Mouse (Mus musculus) embryonic facial prominence, embryonic 10.5 days (tissue): ENCODE results near the gene Myh7b. TPM values are rescaled to one million over a fixed set of nuclear protein-coding genes. Genes with fewer than 3 reads are reported as not detected.

Source experiments
- DNase-seq: peaks from one replicate; pipeline ENCODE4 v3.0.0-alpha.2; 2017; ENCODE audit warnings: low spot score
- H3K27ac ChIP-seq: fragments of 300-500 bp; sonication (generic); replicated peaks from 2 replicates; pipeline ENCODE4 v1.5.1; 2016; ENCODE audit warnings: mild to moderate bottlenecking
- H3K27me3 ChIP-seq: fragments of 300-500 bp; sonication (generic); replicated peaks from 2 replicates; pipeline ENCODE4 v1.6.1; 2016; ENCODE audit warnings: low read depth, mild to moderate bottlenecking; ENCODE audit not compliant: poor library complexity, severe bottlenecking
- H3K36me3 ChIP-seq: fragments of 300-500 bp; sonication (generic); replicated peaks from 2 replicates; pipeline ENCODE4 v1.6.1; 2016; ENCODE audit warnings: mild to moderate bottlenecking, moderate library complexity
- H3K4me1 ChIP-seq: fragments of 300-500 bp; sonication (generic); 2 replicates; pipeline ENCODE4 v1.6.1; 2016
- H3K4me3 ChIP-seq: fragments of 300-500 bp; sonication (generic); 2 replicates; pipeline ENCODE4 v1.5.1; 2016; ENCODE audit warnings: mild to moderate bottlenecking, moderate library complexity
- H3K9me3 ChIP-seq: fragments of 300-500 bp; sonication (generic); 2 replicates; pipeline ENCODE4 v1.6.1; 2016; ENCODE audit warnings: mild to moderate bottlenecking
- WGBS: fragments of 180-500 bp; shearing (Covaris S2); methylation state at CpG from one replicate; pipeline ENCODE4 v1.1.7; 2016; 5-methylcytosine and 5-hydroxymethylcytosine counted together
- polyA plus RNA-seq: library from polyadenylated mRNA; unstranded; fragments of >200 nt; fragmentation: Nextera tagmentation; extraction: Ambion mirVana; gene quantifications from 2 replicates; pipeline ENCODE4 v1.2.1, GENCODE M21; 2016

The Myh7b gene
- 0.75 and 0.77 TPM in 2 replicates for polyA plus RNA-seq

DNA sequence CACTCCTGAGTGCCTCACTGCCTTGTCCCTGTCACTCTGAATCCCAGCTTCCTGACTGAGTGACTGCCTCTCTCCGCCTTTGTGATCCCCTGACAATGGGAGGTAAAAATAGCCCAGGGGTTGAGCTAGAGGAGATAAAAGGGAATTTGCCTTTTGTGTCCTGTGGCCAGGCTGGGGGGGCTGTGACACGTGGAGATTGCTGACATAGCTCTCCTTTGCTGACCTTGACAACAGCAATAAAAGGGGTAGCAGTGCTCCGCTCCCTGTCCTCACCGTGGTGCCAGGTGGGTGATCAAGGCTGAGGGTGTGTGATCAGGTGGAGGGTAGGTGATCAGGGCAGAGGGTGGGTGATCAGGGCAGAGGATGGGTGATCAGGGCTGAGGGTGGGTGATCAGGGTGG lies at the start of gene Myh7b:
Gene Myh7b, plus strand, starts transcription at position 235 of the 400 bp plus-strand sequence.
- H3K9me3 ChIP-seq = no peaks in the 10 kb centered on the region
- no peak within 1 kb of the TSS for H3K27ac ChIP-seq
- H3K4me3 ChIP-seq = no peak within 1 kb of the TSS
- no peaks in the 10 kb centered on the region for H3K36me3 ChIP-seq
- DNase-seq = no peak
- H3K27me3 ChIP-seq = peaks cover 35% of the 10 kb centered on the region
- peaks cover 11% of the 10 kb centered on the region for H3K4me1 ChIP-seq
- 40% methylated on average over 4 of the region's 4 CpGs for whole genome bisulfite sequencing

- no peak overlapping the region for H3K4me3 ChIP-seq
Observed at GRCm38 (mm10) chr2:155562209-155562608, 48.8 kb upstream of the Myh7b start.

GRCm38 (mm10) chr2:155562934-155563333 lies 48.1 kb upstream of the Myh7b start:
- 70% methylated on average over 4 of the region's 4 CpGs for WGBS
- H3K36me3 ChIP-seq = peaks cover 7% of the 10 kb centered on the region; the same call in 1 of the 2 replicates
- H3K9me3 ChIP-seq = no peaks in the 10 kb centered on the region
- no peaks in the 10 kb centered on the region; the same call in 1 of the 2 replicates for H3K27me3 ChIP-seq
- DNase-seq = no peak
- H3K27ac ChIP-seq = no peak overlapping the region
- H3K4me3 ChIP-seq = no peak overlapping the region
- H3K4me1 ChIP-seq = no peaks in the 10 kb centered on the region

More at GRCm38 (mm10) chr2:155562209-155562608, 48.8 kb upstream of the Myh7b start:
- Histone ChIP-seq H3K9me3 (no peaks in the 10 kb centered on the region), H3K27ac (no peak overlapping the region), H3K4me1 (no peaks in the 10 kb centered on the region), H3K36me3 (peaks cover 3% of the 10 kb centered on the region; the same call in 1 of the 2 replicates), H3K27me3 (no peaks in the 10 kb centered on the region; the same call in 1 of the 2 replicates)
- no peak for DNase-seq
- 51% methylated on average over 1 of the region's 1 CpGs for WGBS

DNA sequence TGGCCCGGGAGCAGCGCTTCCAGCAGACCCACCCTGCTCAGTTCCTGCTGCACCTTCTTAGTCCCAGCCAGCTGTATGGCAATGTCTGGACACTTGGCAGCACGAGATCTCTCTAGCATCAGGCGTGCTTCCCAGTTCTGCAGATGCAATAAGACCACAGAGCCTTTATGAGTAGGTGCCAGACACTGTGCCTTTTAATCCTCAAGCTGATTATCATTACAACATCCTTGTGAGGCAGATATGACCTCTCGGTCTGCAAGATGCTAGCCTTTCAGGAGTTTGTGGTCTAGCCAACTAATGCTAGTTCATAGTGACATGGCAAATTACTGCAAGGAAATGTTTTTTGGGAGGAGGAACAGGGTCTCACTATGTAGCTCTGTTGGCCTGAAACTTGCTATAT lies 43.3 kb upstream of the Myh7b start:
- no peak for DNase-seq
- Histone ChIP-seq H3K27ac (no peak overlapping the region), H3K4me1 (peaks cover 10% of the 10 kb centered on the region), H3K27me3 (no peaks in the 10 kb centered on the region; the same call in 1 of the 2 replicates), H3K9me3 (no peaks in the 10 kb centered on the region), H3K4me3 (no peak overlapping the region), H3K36me3 (peaks cover 7% of the 10 kb centered on the region; the same call in 1 of the 2 replicates)
- WGBS = 88% methylated on average over 5 of the region's 5 CpGs

DNA sequence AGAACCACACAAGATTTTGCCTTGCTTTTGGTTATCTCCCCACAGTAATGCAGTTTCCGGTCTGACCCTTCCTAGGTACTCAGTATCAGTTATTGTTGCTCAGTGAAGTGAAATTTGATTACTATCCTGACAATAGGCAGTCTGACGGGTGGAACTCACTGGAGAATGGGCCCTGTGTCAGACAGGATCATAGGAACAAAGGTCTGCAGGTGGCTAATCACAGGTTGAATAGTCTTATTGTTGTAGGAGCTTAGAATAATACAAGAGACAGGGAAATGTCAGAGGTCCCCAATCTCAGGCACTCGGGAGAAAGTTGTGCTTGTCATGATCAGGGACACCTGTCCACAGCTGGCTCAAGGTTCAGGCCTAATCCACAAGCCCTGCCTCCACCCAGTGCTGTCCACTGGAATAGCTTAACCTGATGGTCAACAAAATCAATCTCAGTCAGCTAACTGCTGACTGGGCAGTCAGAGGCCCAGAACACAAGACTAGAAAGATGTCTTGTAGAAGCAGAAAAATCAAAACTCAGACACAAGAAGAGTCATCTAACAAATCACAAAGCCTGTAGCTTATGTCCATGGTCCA lies 41.7 kb upstream of the Myh7b start:
- H3K36me3 ChIP-seq = peaks cover 7% of the 10 kb centered on the region; the same call in 1 of the 2 replicates
- WGBS = 36% methylated on average over 3 of the region's 3 CpGs
- H3K27ac ChIP-seq = no peak overlapping the region
- H3K27me3 ChIP-seq = no peaks in the 10 kb centered on the region; the same call in 1 of the 2 replicates
- no peak overlapping the region for H3K4me3 ChIP-seq
- DNase-seq = no peak
- H3K4me1 ChIP-seq = peaks cover 10% of the 10 kb centered on the region
- no peaks in the 10 kb centered on the region for H3K9me3 ChIP-seq

DNA sequence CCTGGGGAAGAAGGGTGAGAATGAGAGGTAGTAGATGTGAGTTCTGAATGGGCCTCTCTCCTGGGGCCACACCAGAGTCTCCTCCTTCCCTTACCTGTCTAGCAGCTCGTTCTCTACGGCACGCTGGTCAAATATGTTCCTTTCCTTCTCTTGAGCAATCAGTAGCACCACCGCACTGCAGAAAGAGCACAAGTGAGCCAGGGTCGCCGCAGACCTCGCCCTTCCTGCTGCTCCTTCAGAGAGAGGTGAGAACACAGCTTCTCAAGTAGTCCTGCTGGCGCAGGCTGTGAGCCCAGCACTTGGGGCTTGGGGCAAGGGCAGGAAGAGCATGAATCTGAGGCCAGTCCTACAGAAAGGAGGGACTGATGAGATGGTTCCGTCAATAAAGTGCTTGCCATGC lies 38.0 kb upstream of the Myh7b start:
- no peak overlapping the region for H3K27ac ChIP-seq
- H3K4me1 ChIP-seq = peaks cover 10% of the 10 kb centered on the region
- H3K4me3 ChIP-seq = no peak overlapping the region
- WGBS = 88% methylated on average over 9 of the region's 9 CpGs
- no peaks in the 10 kb centered on the region for H3K27me3 ChIP-seq
- no peaks in the 10 kb centered on the region for H3K9me3 ChIP-seq
- H3K36me3 ChIP-seq = no peaks in the 10 kb centered on the region; the same call in 1 of the 2 replicates
- no peak for DNase-seq

DNA sequence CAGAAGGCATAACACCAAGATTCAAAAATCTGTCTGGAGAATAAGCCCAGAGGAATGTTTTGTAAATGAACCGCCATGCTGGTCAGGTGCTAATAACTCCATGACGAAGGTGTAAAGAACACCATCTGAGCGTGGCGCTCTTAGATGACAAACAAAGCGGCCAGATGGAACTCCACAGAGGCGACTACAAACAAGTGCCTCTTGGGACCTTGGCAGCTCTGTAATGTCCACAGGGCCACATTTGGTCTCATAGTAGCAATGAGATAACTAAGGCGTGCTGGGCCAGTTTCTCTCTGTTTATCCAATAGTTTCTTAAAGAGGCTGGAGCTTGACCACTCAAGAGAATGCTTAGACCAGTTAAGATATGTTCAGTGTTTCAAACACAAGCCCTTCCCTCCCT lies 37.0 kb upstream of the Myh7b start:
- H3K36me3 ChIP-seq = no peaks in the 10 kb centered on the region; the same call in 1 of the 2 replicates
- H3K4me3 ChIP-seq = no peak overlapping the region
- 93% methylated on average over 7 of the region's 7 CpGs for WGBS
- H3K27ac ChIP-seq = no peak overlapping the region
- H3K4me1 ChIP-seq = peaks cover 10% of the 10 kb centered on the region
- H3K9me3 ChIP-seq = no peaks in the 10 kb centered on the region
- no peak for DNase-seq
- H3K27me3 ChIP-seq = no peaks in the 10 kb centered on the region

- DNase-seq = no peak
- Histone ChIP-seq H3K36me3 (no peaks in the 10 kb centered on the region; the same call in 1 of the 2 replicates), H3K27ac (no peak overlapping the region), H3K27me3 (no peaks in the 10 kb centered on the region), H3K9me3 (no peaks in the 10 kb centered on the region), H3K4me3 (no peak overlapping the region), H3K4me1 (peaks cover 3% of the 10 kb centered on the region; the same call in 1 of the 2 replicates)
- 89% methylated on average over 4 of the region's 4 CpGs for WGBS
Observed at GRCm38 (mm10) chr2:155574700-155575099, 36.3 kb upstream of the Myh7b start.

GRCm38 (mm10) chr2:155576656-155577055 lies 34.4 kb upstream of the Myh7b start:
- Histone ChIP-seq H3K9me3 (no peaks in the 10 kb centered on the region), H3K27me3 (no peaks in the 10 kb centered on the region), H3K36me3 (no peaks in the 10 kb centered on the region; the same call in 1 of the 2 replicates), H3K27ac (no peak overlapping the region), H3K4me3 (no peak overlapping the region), H3K4me1 (no peaks in the 10 kb centered on the region)
- 81% methylated on average over 9 of the region's 9 CpGs for whole genome bisulfite sequencing
- no peak for DNase-seq

GRCm38 (mm10) chr2:155580331-155580730 lies 30.7 kb upstream of the Myh7b start:
- no peak for DNase-seq
- Histone ChIP-seq H3K9me3 (no peaks in the 10 kb centered on the region), H3K27me3 (no peaks in the 10 kb centered on the region), H3K4me1 (no peaks in the 10 kb centered on the region; the same call in 1 of the 2 replicates), H3K4me3 (no peak overlapping the region), H3K36me3 (no peaks in the 10 kb centered on the region; the same call in 1 of the 2 replicates), H3K27ac (no peak overlapping the region)
- WGBS = 90% methylated on average over 3 of the region's 3 CpGs

DNA sequence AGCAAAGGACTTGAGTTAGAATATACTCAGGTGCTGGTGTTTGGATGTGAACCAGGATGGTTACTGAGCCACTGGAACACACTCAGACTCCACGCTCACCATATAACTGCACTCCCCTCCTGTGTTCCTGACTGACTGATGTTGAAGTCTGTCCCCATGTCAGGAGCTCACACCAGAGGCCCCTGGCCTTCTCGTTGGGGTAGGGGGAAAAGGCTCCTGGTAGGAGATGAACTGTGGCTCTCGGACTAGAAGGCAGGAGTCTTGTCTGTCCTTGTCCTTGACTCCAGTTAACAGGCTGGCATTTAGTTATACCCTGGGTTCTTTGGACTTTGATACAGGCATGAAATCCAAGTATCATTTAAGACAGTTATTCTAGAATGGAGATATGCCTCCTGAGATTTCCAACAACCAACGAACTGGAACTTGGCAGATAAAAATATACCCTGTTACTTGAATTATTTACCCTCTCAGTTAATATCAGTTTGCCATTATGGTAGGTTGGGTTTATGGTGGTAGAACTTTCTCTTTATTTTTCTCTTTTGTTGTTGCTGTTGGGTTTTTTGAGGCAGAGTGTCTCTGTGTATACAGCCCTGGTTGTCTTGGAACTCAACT lies 28.5 kb upstream of the Myh7b start:
- H3K4me3 ChIP-seq = no peak overlapping the region
- no peaks in the 10 kb centered on the region; the same call in 1 of the 2 replicates for H3K4me1 ChIP-seq
- 73% methylated on average over 4 of the region's 4 CpGs for WGBS
- no peaks in the 10 kb centered on the region for H3K36me3 ChIP-seq
- H3K9me3 ChIP-seq = no peaks in the 10 kb centered on the region
- no peak overlapping the region for H3K27ac ChIP-seq
- H3K27me3 ChIP-seq = no peaks in the 10 kb centered on the region
- no peak for DNase-seq

DNA sequence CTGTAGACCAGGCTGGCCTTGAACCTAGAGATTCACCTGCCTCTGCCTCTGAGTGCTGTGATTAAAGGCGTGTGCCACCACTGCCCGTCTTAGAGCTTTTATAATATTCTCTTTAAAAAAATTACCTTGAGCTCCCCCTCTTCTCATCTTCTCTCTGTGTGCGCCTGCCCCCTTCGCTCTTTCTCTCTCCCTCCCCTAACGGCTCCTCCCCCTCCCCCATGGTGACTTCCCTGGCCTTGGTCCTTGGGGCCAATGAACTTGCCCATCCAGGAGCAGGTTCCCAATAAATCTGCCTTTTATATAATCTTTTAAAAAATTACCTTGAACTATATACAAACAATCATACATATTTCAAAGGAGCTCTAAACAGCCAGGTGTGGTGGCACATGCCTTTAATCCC lies 28.0 kb upstream of the Myh7b start:
- Histone ChIP-seq H3K4me1 (no peaks in the 10 kb centered on the region; the same call in 1 of the 2 replicates), H3K27me3 (no peaks in the 10 kb centered on the region), H3K9me3 (no peaks in the 10 kb centered on the region), H3K36me3 (no peaks in the 10 kb centered on the region), H3K27ac (no peak overlapping the region), H3K4me3 (no peak overlapping the region)
- no peak for DNase-seq
- WGBS = 86% methylated on average over 5 of the region's 5 CpGs
